Mouse (Mus musculus): ENCODE data around the gene Rangap1.
"Not testable (repeated sequence)": the region's sequence is repeated elsewhere in the genome, so short reads cannot be mapped to it uniquely, and the experiment has no call there.

The Rangap1 gene

GRCm38 (mm10) chr15:81742368-81742767 lies 3.0 kb downstream of the Rangap1 start:
- not testable (repeated sequence) for DNase-seq (ENCODE audit: low read depth, low spot score)

- no peak for DNase-seq (ENCODE audit: low read depth, low spot score)
Measured at GRCm38 (mm10) chr15:81739924-81740323, 5.4 kb downstream of the Rangap1 start.

- no peak for DNase-seq (ENCODE audit: low read depth, low spot score)
Measured at GRCm38 (mm10) chr15:81739296-81739695, 6.0 kb downstream of the Rangap1 start.

GRCm38 (mm10) chr15:81735075-81735474 lies 10.3 kb downstream of the Rangap1 start:
- DNase-seq (ENCODE audit: low read depth, low spot score): no peak

- DNase-seq (ENCODE audit: low read depth, low spot score): peak; percentile 96
Measured at GRCm38 (mm10) chr15:81729792-81730635, 15.3 kb downstream of the Rangap1 start.

GRCm38 (mm10) chr15:81729241-81729791 lies 16.0 kb downstream of the Rangap1 start:
- DNase-seq (ENCODE audit: low read depth, low spot score): no peak

GRCm38 (mm10) chr15:81725965-81726364 lies 19.4 kb downstream of the Rangap1 start:
- no peak for DNase-seq (ENCODE audit: low read depth, low spot score)

GRCm38 (mm10) chr15:81723653-81724052 lies 21.7 kb downstream of the Rangap1 start:
- no peak for DNase-seq (ENCODE audit: low read depth, low spot score)

GRCm38 (mm10) chr15:81722361-81722760 lies 23.0 kb downstream of the Rangap1 start:
- DNase-seq (ENCODE audit: low read depth, low spot score): no peak

GRCm38 (mm10) chr15:81719139-81719531 lies 26.2 kb downstream of the Rangap1 start:
- no peak for DNase-seq (ENCODE audit: low read depth, low spot score)

- no peak for DNase-seq (ENCODE audit: low read depth, low spot score)
Measured at GRCm38 (mm10) chr15:81718336-81719138, 26.8 kb downstream of the Rangap1 start.

- no peak for DNase-seq (ENCODE audit: low read depth, low spot score)
Measured at GRCm38 (mm10) chr15:81713742-81714141, 31.6 kb downstream of the Rangap1 start.

GRCm38 (mm10) chr15:81710801-81711200 lies 34.5 kb downstream of the Rangap1 start:
- no peak for DNase-seq (ENCODE audit: low read depth, low spot score)

- no peak for DNase-seq (ENCODE audit: low read depth, low spot score)
Measured at GRCm38 (mm10) chr15:81709686-81710085, 35.6 kb downstream of the Rangap1 start.

- no peak for DNase-seq (ENCODE audit: low read depth, low spot score)
Measured at GRCm38 (mm10) chr15:81708991-81709390, 36.3 kb downstream of the Rangap1 start.

- no peak for DNase-seq (ENCODE audit: low read depth, low spot score)
Measured at GRCm38 (mm10) chr15:81703094-81703489, 42.2 kb downstream of the Rangap1 start.

GRCm38 (mm10) chr15:81702306-81703093 lies 42.8 kb downstream of the Rangap1 start:
- no peak for DNase-seq (ENCODE audit: low read depth, low spot score)

- not testable (repeated sequence) for DNase-seq (ENCODE audit: low read depth, low spot score)
Measured at GRCm38 (mm10) chr15:81701350-81701749, 44.0 kb downstream of the Rangap1 start.

GRCm38 (mm10) chr15:81700601-81701000 lies 44.7 kb downstream of the Rangap1 start:
- DNase-seq (ENCODE audit: low read depth, low spot score): no peak

- DNase-seq (ENCODE audit: low read depth, low spot score): no peak
Measured at GRCm38 (mm10) chr15:81700161-81700560, 45.2 kb downstream of the Rangap1 start.

GRCm38 (mm10) chr15:81698532-81698931 lies 46.8 kb downstream of the Rangap1 start:
- DNase-seq (ENCODE audit: low read depth, low spot score): no peak

Data from retina, postnatal 7 days (tissue).